Mouse (Mus musculus): ENCODE results near the gene Htt. TPM values are rescaled to one million over a fixed set of nuclear protein-coding genes. Genes with fewer than 3 reads are reported as not detected.
A peak's percentile ranks its signal among the peaks of the same experiment; 100 is the strongest.
"Not testable (repeated sequence)": the region's sequence is repeated elsewhere in the genome, so short reads cannot be mapped to it uniquely, and the experiment has no call there.

Gene Htt
- polyA plus RNA-seq (2012; rRNA removed), result 11.4 and 13.1 TPM in 2 replicates

DNA sequence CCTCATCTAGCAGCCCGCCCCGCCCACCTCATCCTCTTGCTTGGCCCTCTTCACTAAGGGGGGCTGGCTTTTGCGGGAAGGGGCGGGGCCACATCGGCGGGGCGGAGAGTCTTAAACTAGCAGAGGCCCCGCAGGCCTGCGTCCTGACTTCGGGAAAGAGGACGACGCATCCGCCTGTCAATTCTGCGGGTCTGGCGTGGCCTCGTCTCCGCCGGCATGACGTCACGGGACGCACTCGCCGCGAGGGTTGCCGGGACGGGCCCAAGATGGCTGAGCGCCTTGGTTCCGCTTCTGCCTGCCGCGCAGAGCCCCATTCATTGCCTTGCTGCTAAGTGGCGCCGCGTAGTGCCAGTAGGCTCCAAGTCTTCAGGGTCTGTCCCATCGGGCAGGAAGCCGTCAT, at the start of gene Htt:
TSS of gene Htt (plus strand) at position 232 of the 400 bp plus-strand sequence.
- Histone ChIP-seq H3K27me3 (replicated peaks; ENCODE audit: control insufficient read depth, insufficient read depth, low read length) (no peaks in the 10 kb centered on the region), H3K4me3 (ENCODE audit: insufficient read depth, low read depth, low read length) (peak within 1 kb of the TSS; percentile 89), H3K4me1 (ENCODE audit: control insufficient read depth, insufficient read depth, low read length) (peaks cover 4% of the 10 kb centered on the region; the same call in 1 of the 2 replicates), H3K36me3 (ENCODE audit: control insufficient read depth, insufficient read depth, low read length) (no peaks in the 10 kb centered on the region), H3K27ac (ENCODE audit: insufficient read depth, low read depth, low read length) (peak within 1 kb of the TSS; percentile 37)
- peak; percentile 98 for DNase-seq
- TF ChIP-seq CTCF (conservative IDR thresholded peaks at IDR 0.05; ENCODE audit: insufficient read depth, insufficient read length, low read depth, low read length) (no peak), POLR2A (IDR thresholded peaks at IDR 0.05; ENCODE audit: low read depth, low read length) (peak; percentile 64)
- under 1% methylated on average over 35 of the region's 35 CpGs for WGBS

DNA sequence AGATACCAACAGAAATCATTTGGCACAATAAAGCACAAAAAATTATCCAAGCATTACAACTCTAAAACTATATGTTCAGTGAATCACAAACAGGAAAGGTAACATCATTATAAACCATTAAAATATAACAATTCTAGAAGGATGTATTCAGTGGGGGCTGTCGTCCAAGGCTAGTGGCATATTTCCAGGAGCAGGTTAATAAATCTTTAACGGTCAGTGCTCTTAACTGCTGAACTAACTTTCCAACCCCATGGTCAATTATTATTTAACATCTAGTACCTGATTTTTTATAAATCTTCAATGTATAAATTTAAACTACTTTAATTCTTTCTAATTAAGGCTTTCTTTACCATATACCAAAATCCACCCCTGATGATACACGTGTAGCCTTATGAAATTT, 47.2 kb upstream of the Htt start:
- H3K27ac ChIP-seq (ENCODE audit: insufficient read depth, low read depth, low read length); H3K36me3 ChIP-seq (ENCODE audit: control insufficient read depth, insufficient read depth, low read length); H3K4me1 ChIP-seq (ENCODE audit: control insufficient read depth, insufficient read depth, low read length); H3K27me3 ChIP-seq (replicated peaks; ENCODE audit: control insufficient read depth, insufficient read depth, low read length); H3K4me3 ChIP-seq (ENCODE audit: insufficient read depth, low read depth, low read length): not testable (repeated sequence)
- 21% methylated on average over 3 of the region's 3 CpGs for WGBS
- peak; percentile 55 for DNase-seq

DNA sequence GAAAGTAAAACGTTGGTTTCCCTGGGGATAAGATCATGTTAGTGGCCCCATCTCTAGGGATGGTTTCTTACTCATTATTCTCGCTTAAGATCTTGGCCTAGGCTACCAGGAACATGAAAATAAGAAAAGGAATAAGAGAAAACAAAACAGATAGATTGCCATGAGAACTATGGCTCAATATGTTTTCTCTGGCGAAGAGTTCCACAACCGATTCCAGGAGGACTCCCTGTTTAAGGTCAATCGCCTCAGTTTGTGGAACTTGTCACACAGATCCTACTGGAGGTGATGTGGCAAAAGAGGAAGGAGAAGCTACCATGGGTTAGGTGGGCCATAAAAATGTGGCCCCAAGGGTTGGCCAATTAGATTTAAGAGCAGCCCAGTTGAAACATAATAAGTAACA, 46.7 kb upstream of the Htt start:
- Histone ChIP-seq H3K4me3 (ENCODE audit: insufficient read depth, low read depth, low read length) (no peak overlapping the region), H3K27me3 (replicated peaks; ENCODE audit: control insufficient read depth, insufficient read depth, low read length) (no peaks in the 10 kb centered on the region), H3K4me1 (ENCODE audit: control insufficient read depth, insufficient read depth, low read length) (peaks cover 5% of the 10 kb centered on the region; the same call in 1 of the 2 replicates), H3K36me3 (ENCODE audit: control insufficient read depth, insufficient read depth, low read length) (no peaks in the 10 kb centered on the region), H3K27ac (ENCODE audit: insufficient read depth, low read depth, low read length) (peak overlapping the region; percentile 60; the same call in 1 of the 2 replicates)
- 44% methylated on average over 5 of the region's 5 CpGs for WGBS
- TF ChIP-seq POLR2A (IDR thresholded peaks at IDR 0.05; ENCODE audit: low read depth, low read length) (no peak), CTCF (conservative IDR thresholded peaks at IDR 0.05; ENCODE audit: insufficient read depth, insufficient read length, low read depth, low read length) (no peak)
- DNase-seq, result peak; percentile 22

DNA sequence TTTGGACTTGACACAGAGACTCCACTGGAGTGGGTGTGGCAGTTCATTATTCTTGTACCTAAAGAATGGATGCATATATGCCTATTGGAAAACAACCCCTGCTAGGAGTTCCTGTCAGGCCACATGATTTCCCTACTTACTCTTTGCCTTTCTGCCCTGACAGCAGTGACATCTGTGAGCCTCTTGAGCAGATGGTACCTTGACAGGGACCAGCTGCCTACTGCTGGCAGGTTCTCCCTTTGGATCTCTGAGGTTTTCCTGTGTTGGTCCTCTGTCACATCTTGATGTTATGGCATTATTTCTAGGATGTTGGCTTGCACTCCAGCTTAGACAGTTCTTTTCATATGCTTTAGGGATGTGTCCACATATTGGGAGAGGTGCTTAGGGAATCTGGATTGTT, 32.4 kb upstream of the Htt start:
- DNase-seq, result no peak
- no peaks in the 10 kb centered on the region for H3K36me3 ChIP-seq (ENCODE audit: control insufficient read depth, insufficient read depth, low read length)
- H3K27ac ChIP-seq (ENCODE audit: insufficient read depth, low read depth, low read length), result no peak overlapping the region
- H3K4me1 ChIP-seq (ENCODE audit: control insufficient read depth, insufficient read depth, low read length), result no peaks in the 10 kb centered on the region
- H3K4me3 ChIP-seq (ENCODE audit: insufficient read depth, low read depth, low read length), result no peak overlapping the region
- no peaks in the 10 kb centered on the region for H3K27me3 ChIP-seq (replicated peaks; ENCODE audit: control insufficient read depth, insufficient read depth, low read length)
- TF ChIP-seq POLR2A (IDR thresholded peaks at IDR 0.05; ENCODE audit: low read depth, low read length), result no peak
- no peak for TF ChIP-seq CTCF (conservative IDR thresholded peaks at IDR 0.05; ENCODE audit: insufficient read depth, insufficient read length, low read depth, low read length)

DNA sequence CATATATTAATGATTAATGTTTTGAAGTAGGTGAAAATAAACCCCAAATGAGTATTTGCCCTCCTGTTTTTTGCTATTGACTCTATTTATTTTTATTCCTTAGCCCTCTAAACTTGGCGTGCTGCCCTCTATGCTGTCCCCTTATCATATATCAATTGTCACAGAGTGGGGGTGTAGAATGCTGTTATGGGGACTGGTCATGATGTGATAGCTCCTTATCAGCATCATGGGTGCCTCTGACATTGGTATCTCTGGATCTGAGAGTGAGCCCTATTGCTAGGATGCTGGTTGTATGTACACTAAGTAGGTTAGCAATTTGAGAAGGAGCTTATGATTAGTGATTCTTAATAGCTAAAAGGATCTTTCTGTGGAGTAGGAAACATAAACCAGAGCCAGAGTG, 31.3 kb upstream of the Htt start:
- no peak for DNase-seq
- no peaks in the 10 kb centered on the region for H3K4me1 ChIP-seq (ENCODE audit: control insufficient read depth, insufficient read depth, low read length)
- no peak overlapping the region for H3K4me3 ChIP-seq (ENCODE audit: insufficient read depth, low read depth, low read length)
- H3K27me3 ChIP-seq (replicated peaks; ENCODE audit: control insufficient read depth, insufficient read depth, low read length), result no peaks in the 10 kb centered on the region
- H3K36me3 ChIP-seq (ENCODE audit: control insufficient read depth, insufficient read depth, low read length), result no peaks in the 10 kb centered on the region
- TF ChIP-seq CTCF (conservative IDR thresholded peaks at IDR 0.05; ENCODE audit: insufficient read depth, insufficient read length, low read depth, low read length) (no peak), POLR2A (IDR thresholded peaks at IDR 0.05; ENCODE audit: low read depth, low read length) (no peak)
- H3K27ac ChIP-seq (ENCODE audit: insufficient read depth, low read depth, low read length), result no peak overlapping the region
- WGBS, result 61% methylated on average over 1 of the region's 1 CpGs

DNA sequence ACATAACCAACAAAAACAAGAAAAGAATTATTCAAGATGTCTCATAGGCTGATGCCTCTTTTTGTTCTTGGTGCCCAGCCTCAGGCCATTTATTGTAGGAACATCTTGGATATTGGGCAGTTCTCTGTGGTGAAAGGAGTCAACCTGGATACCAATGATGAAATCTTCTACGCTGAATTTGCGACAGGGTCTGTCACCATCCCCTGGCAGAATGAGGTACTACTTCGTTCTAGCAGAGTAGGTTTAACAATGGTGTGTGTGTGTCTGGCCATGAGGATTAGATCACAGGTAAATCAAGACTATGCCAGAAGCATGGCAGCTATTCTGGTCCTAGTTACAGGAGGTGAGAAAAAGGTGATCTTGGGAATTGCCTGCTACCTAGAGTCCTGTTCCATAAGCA, 10.1 kb upstream of the Htt start:
- Histone ChIP-seq H3K27me3 (replicated peaks; ENCODE audit: control insufficient read depth, insufficient read depth, low read length) (no peaks in the 10 kb centered on the region), H3K27ac (ENCODE audit: insufficient read depth, low read depth, low read length) (no peak overlapping the region), H3K36me3 (ENCODE audit: control insufficient read depth, insufficient read depth, low read length) (no peaks in the 10 kb centered on the region), H3K4me3 (ENCODE audit: insufficient read depth, low read depth, low read length) (no peak overlapping the region), H3K4me1 (ENCODE audit: control insufficient read depth, insufficient read depth, low read length) (no peaks in the 10 kb centered on the region)
- WGBS, result 61% methylated on average over 3 of the region's 3 CpGs
- DNase-seq, result no peak
- TF ChIP-seq CTCF (conservative IDR thresholded peaks at IDR 0.05; ENCODE audit: insufficient read depth, insufficient read length, low read depth, low read length) (0 out of 2 replicates have a peak, but pooled peaks have one; percentile 7), POLR2A (IDR thresholded peaks at IDR 0.05; ENCODE audit: low read depth, low read length) (no peak)

DNA sequence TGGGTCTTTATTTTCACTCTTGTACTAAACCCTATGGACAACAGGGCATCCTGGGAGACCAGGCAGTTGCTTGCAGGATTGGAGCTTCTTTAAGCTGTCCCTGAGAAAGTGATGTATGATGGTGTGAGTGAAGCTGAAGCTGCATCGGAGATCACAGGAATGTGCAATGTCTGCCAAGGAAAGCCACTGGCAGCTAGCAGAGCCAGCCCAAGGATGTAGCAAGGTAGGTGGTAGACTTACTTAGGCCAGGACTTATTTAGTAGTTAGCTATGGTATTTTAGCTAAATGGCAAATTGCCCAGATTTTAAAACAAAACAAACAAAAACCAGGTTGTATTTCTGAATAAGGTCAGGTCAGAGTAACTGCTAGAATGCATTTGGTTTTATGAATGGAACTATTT, 2.8 kb upstream of the Htt start:
- H3K27me3 ChIP-seq (replicated peaks; ENCODE audit: control insufficient read depth, insufficient read depth, low read length), result no peaks in the 10 kb centered on the region
- DNase-seq, result no peak
- H3K27ac ChIP-seq (ENCODE audit: insufficient read depth, low read depth, low read length), result no peak overlapping the region
- H3K4me3 ChIP-seq (ENCODE audit: insufficient read depth, low read depth, low read length), result no peak overlapping the region
- WGBS, result 44% methylated on average over 1 of the region's 1 CpGs
- no peaks in the 10 kb centered on the region; the same call in 1 of the 2 replicates for H3K4me1 ChIP-seq (ENCODE audit: control insufficient read depth, insufficient read depth, low read length)
- no peak for TF ChIP-seq CTCF (conservative IDR thresholded peaks at IDR 0.05; ENCODE audit: insufficient read depth, insufficient read length, low read depth, low read length)
- TF ChIP-seq POLR2A (IDR thresholded peaks at IDR 0.05; ENCODE audit: low read depth, low read length), result no peak
- no peaks in the 10 kb centered on the region for H3K36me3 ChIP-seq (ENCODE audit: control insufficient read depth, insufficient read depth, low read length)

All from kidney, adult 2 months (tissue).